Mouse (Mus musculus) embryonic facial prominence, embryonic 15.5 days (tissue): ENCODE measurements around the gene Rbck1. TPM values are rescaled to one million over a fixed set of nuclear protein-coding genes. Genes with fewer than 3 reads are reported as not detected.
A peak's percentile ranks its signal among the peaks of the same experiment; 100 is the strongest.
"Not testable (repeated sequence)": the region's sequence is repeated elsewhere in the genome, so short reads cannot be mapped to it uniquely, and the experiment has no call there.

Experiments used
- ATAC-seq: fragments of 200-750 bp; cut with Nextera tagmentation; 2 replicates; pipeline ENCODE4 v1.8.0; 2017; ENCODE audit warnings: low read depth, moderate TSS enrichment; ENCODE audit not compliant: insufficient number of reproducible peaks, low FRiP score, low TSS enrichment
- H3K27ac ChIP-seq: fragments of 300-500 bp; sonication (generic); replicated peaks from 2 replicates; pipeline ENCODE4 v1.5.1; 2015; ENCODE audit warnings: mild to moderate bottlenecking, inconsistent platforms
- H3K27me3 ChIP-seq: fragments of 300-500 bp; sonication (generic); 2 replicates; pipeline ENCODE4 v1.6.1; 2015; ENCODE audit warnings: inconsistent platforms
- H3K36me3 ChIP-seq: fragments of 300-500 bp; sonication (generic); 2 replicates; pipeline ENCODE4 v1.6.1; 2015; ENCODE audit warnings: mild to moderate bottlenecking, inconsistent platforms
- H3K4me1 ChIP-seq: fragments of 300-500 bp; sonication (generic); 2 replicates; pipeline ENCODE4 v1.6.1; 2015; ENCODE audit warnings: inconsistent platforms
- H3K4me2 ChIP-seq: fragments of 300-500 bp; sonication (generic); replicated peaks from 2 replicates; pipeline ENCODE4 v1.6.1; 2015; ENCODE audit warnings: mild to moderate bottlenecking, inconsistent platforms
- H3K4me3 ChIP-seq: fragments of 300-500 bp; sonication (generic); replicated peaks from 2 replicates; pipeline ENCODE4 v1.5.1; 2015; ENCODE audit warnings: mild to moderate bottlenecking, inconsistent platforms
- H3K9ac ChIP-seq: fragments of 300-500 bp; sonication (generic); 2 replicates; pipeline ENCODE4 v1.6.1; 2015; ENCODE audit warnings: inconsistent platforms
- H3K9me3 ChIP-seq: fragments of 300-500 bp; sonication (generic); replicated peaks from 2 replicates; pipeline ENCODE4 v1.6.1; 2016; ENCODE audit warnings: inconsistent platforms
- WGBS: fragments of 180-500 bp; shearing (Covaris S2); methylation state at CpG from one replicate; pipeline ENCODE4 v1.1.7; 2015; 5-methylcytosine and 5-hydroxymethylcytosine counted together
- polyA plus RNA-seq: library from polyadenylated mRNA; unstranded; fragments of >200 nt; fragmentation: Nextera tagmentation; extraction: Ambion mirVana; gene quantifications from 2 replicates; pipeline ENCODE4 v1.2.1, GENCODE M21; 2015

The Rbck1 gene
- polyA plus RNA-seq, 1 experiment from 2014 or later = 94.1 TPM

GRCm38 (mm10) chr2:152294541-152294940 is 37.9 kb downstream of the Rbck1 start:
- no peak for ATAC-seq
- Histone ChIP-seq H3K27ac (no peak overlapping the region), H3K27me3 (no peaks in the 10 kb centered on the region), H3K4me1 (peaks cover 21% of the 10 kb centered on the region), H3K9me3 (no peaks in the 10 kb centered on the region), H3K9ac (peak overlapping the region; percentile 90), H3K36me3 (no peaks in the 10 kb centered on the region), H3K4me3 (peak overlapping the region; percentile 76), H3K4me2 (peak overlapping the region; percentile 76)
- WGBS = 34% methylated on average over 5 of the region's 5 CpGs

GRCm38 (mm10) chr2:152293727-152294475 is 38.6 kb downstream of the Rbck1 start, which contains the start of gene Tbc1d20:
Gene Tbc1d20, plus strand, starts transcription at chr2:152293828.
- Histone ChIP-seq H3K27ac (peak within 1 kb of the TSS; percentile 85), H3K4me1 (peaks cover 21% of the 10 kb centered on the region), H3K4me3 (peak within 1 kb of the TSS; percentile 76), H3K4me2 (peak within 1 kb of the TSS; percentile 76), H3K36me3 (no peaks in the 10 kb centered on the region), H3K27me3 (no peaks in the 10 kb centered on the region), H3K9ac (peak within 1 kb of the TSS; percentile 90), H3K9me3 (no peaks in the 10 kb centered on the region)
- ATAC-seq = peak; percentile 96
- under 1% methylated on average over 61 of the region's 70 CpGs for WGBS

- peaks cover 21% of the 10 kb centered on the region for H3K4me1 ChIP-seq
- H3K27ac ChIP-seq = 0 out of 2 replicates have a peak overlapping the region, but pooled peaks have one; percentile 7
- H3K9ac ChIP-seq = peak overlapping the region; percentile 21; the same call in 1 of the 2 replicates
- H3K9me3 ChIP-seq = no peaks in the 10 kb centered on the region
- H3K27me3 ChIP-seq = no peaks in the 10 kb centered on the region
- H3K4me2 ChIP-seq = peak overlapping the region; percentile 76
- WGBS = under 1% methylated on average over 15 of the region's 15 CpGs
- H3K4me3 ChIP-seq = peak overlapping the region; percentile 76
- ATAC-seq = peak; percentile 7; the same call in 1 of the 2 replicates
- H3K36me3 ChIP-seq = no peaks in the 10 kb centered on the region
These were observed 39.2 kb downstream of the Rbck1 start for GRCm38 (mm10) chr2:152293179-152293726.

- no peak for ATAC-seq
- H3K9ac ChIP-seq = no peak overlapping the region
- 53% methylated on average over 2 of the region's 2 CpGs for WGBS
These were observed 40.0 kb downstream of the Rbck1 start for GRCm38 (mm10) chr2:152292475-152292874.

GRCm38 (mm10) chr2:152289623-152290022 is 42.8 kb downstream of the Rbck1 start:
- H3K27me3 ChIP-seq, H3K4me2 ChIP-seq, H3K9me3 ChIP-seq, H3K4me3 ChIP-seq, H3K4me1 ChIP-seq, ATAC-seq, H3K27ac ChIP-seq, H3K9ac ChIP-seq: not testable (repeated sequence)
- WGBS = 81% methylated on average over 2 of the region's 2 CpGs
- H3K36me3 ChIP-seq = peaks cover 23% of the 10 kb centered on the region

More at GRCm38 (mm10) chr2:152292475-152292874, 40.0 kb downstream of the Rbck1 start:
- Histone ChIP-seq H3K27ac (no peak overlapping the region), H3K4me3 (no peak overlapping the region), H3K36me3 (no peaks in the 10 kb centered on the region), H3K27me3 (no peaks in the 10 kb centered on the region), H3K9me3 (no peaks in the 10 kb centered on the region), H3K4me2 (no peak overlapping the region), H3K4me1 (peaks cover 21% of the 10 kb centered on the region)

GRCm38 (mm10) chr2:152288046-152288445 is 44.4 kb downstream of the Rbck1 start:
- 82% methylated on average over 8 of the region's 8 CpGs for WGBS
- Histone ChIP-seq H3K4me3 (no peak overlapping the region), H3K27me3 (no peaks in the 10 kb centered on the region), H3K27ac (no peak overlapping the region), H3K4me2 (no peak overlapping the region), H3K9ac (no peak overlapping the region), H3K4me1 (peaks cover under 1% of the 10 kb centered on the region; the same call in 1 of the 2 replicates), H3K9me3 (no peaks in the 10 kb centered on the region), H3K36me3 (peaks cover 39% of the 10 kb centered on the region)
- no peak for ATAC-seq

- no peak overlapping the region for H3K4me3 ChIP-seq
- H3K4me2 ChIP-seq = no peak overlapping the region
- H3K27me3 ChIP-seq = no peaks in the 10 kb centered on the region
- peaks cover 44% of the 10 kb centered on the region for H3K36me3 ChIP-seq
- H3K27ac ChIP-seq = no peak overlapping the region
- 88% methylated on average over 5 of the region's 5 CpGs for WGBS
- H3K4me1 ChIP-seq = no peaks in the 10 kb centered on the region
- ATAC-seq = no peak
- H3K9me3 ChIP-seq = no peaks in the 10 kb centered on the region
- H3K9ac ChIP-seq = no peak overlapping the region
These were observed 44.9 kb downstream of the Rbck1 start for GRCm38 (mm10) chr2:152287560-152287959.

GRCm38 (mm10) chr2:152281407-152281806 is 51.0 kb downstream of the Rbck1 start:
- Histone ChIP-seq H3K4me2 (no peak overlapping the region), H3K27me3 (no peaks in the 10 kb centered on the region), H3K36me3 (peaks cover 61% of the 10 kb centered on the region), H3K27ac (no peak overlapping the region), H3K4me3 (no peak overlapping the region), H3K9ac (no peak overlapping the region), H3K9me3 (no peaks in the 10 kb centered on the region), H3K4me1 (no peaks in the 10 kb centered on the region)
- WGBS = 53% methylated on average over 3 of the region's 3 CpGs
- no peak for ATAC-seq

- 72% methylated on average over 2 of the region's 2 CpGs for WGBS
- no peak for ATAC-seq
- Histone ChIP-seq H3K4me1 (no peaks in the 10 kb centered on the region), H3K4me2 (no peak overlapping the region), H3K36me3 (peaks cover 60% of the 10 kb centered on the region), H3K9ac (no peak overlapping the region), H3K9me3 (no peaks in the 10 kb centered on the region), H3K27me3 (no peaks in the 10 kb centered on the region), H3K27ac (no peak overlapping the region), H3K4me3 (no peak overlapping the region)
These were observed 58.8 kb downstream of the Rbck1 start for GRCm38 (mm10) chr2:152273639-152274038.
